Mouse (Mus musculus) cerebellum, adult 2 months (tissue): ENCODE results near the gene Gm36079. TPM values are rescaled to one million over a fixed set of nuclear protein-coding genes. Genes with fewer than 3 reads are reported as not detected.
"Not testable (repeated sequence)": the region's sequence is repeated elsewhere in the genome, so short reads cannot be mapped to it uniquely, and the experiment has no call there.

Source experiments
- DNase-seq, 2 experiments: peaks; one replicate each; pipeline ENCODE4 v3.0.0; 2021
- H3K27ac ChIP-seq: fragments of 200-500 bp; 2 replicates; pipeline ENCODE4 v1.5.1; 2012; ENCODE audit warnings: low read length, control low read depth, inconsistent platforms; ENCODE audit not compliant: insufficient read depth
- H3K27me3 ChIP-seq: fragments of 200-500 bp; 2 replicates; pipeline ENCODE4 v1.6.1; 2012; ENCODE audit warnings: inconsistent platforms, mild to moderate bottlenecking, low read length, moderate library complexity; ENCODE audit not compliant: control insufficient read depth, insufficient read depth
- H3K4me1 ChIP-seq: fragments of 200-500 bp; 2 replicates; pipeline ENCODE4 v1.6.1; 2011; ENCODE audit warnings: low read length; ENCODE audit not compliant: control insufficient read depth, insufficient read depth
- H3K4me3 ChIP-seq: fragments of 200-500 bp; replicated peaks from 2 replicates; pipeline ENCODE3; 2011; ENCODE audit warnings: mild to moderate bottlenecking, low read depth, low read length, control low read depth; ENCODE audit not compliant: insufficient read depth
- WGBS: fragments of 180-500 bp; shearing (Covaris S2); methylation state at CpG from one replicate; pipeline ENCODE4 v1.1.7; 2018; 5-methylcytosine and 5-hydroxymethylcytosine counted together
- polyA plus RNA-seq: library from polyadenylated mRNA; depleted of rRNA; stranded (reverse); fragments of >200 nt; gene quantifications from 2 replicates; pipeline ENCODE4 v1.2.3, GENCODE M21; 2012; rRNA removed

Gm36079 gene
- not detected in 2 replicates for polyA plus RNA-seq

GRCm38 (mm10) chr13:120026911-120027310 is at the start of gene Gm36079:
Gene Gm36079 (minus strand): TSS chr13:120027011.
- not testable (repeated sequence) for H3K27ac ChIP-seq, H3K27me3 ChIP-seq, H3K4me1 ChIP-seq, DNase-seq, H3K4me3 ChIP-seq
- WGBS: 4% methylated on average over 4 of the region's 17 CpGs

DNA sequence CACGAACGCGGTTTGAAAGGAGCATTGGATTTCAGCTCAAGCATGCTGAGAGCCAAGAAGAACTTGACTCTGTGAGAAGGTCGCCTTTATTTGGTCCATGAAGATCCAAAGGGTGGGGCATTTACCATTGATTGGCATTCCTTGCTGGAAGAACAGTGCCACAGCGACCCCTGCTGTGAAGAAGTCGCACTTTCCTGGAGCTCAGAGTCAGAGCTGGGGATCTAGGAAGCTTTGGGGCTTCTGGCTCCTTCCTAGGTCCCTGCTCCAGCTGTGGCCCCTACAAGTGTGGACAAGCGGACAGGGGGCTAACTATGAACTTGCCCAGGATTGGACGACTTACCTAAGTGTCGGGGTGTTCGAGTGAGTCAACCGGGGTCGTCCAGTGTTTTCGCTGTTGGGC is 44.1 kb upstream of the Gm36079 start:
- H3K4me3 ChIP-seq, H3K27me3 ChIP-seq, DNase-seq, H3K4me1 ChIP-seq, H3K27ac ChIP-seq: not testable (repeated sequence)
- no CpG with 5 or more reads among the region's 13 CpGs for WGBS

DNA sequence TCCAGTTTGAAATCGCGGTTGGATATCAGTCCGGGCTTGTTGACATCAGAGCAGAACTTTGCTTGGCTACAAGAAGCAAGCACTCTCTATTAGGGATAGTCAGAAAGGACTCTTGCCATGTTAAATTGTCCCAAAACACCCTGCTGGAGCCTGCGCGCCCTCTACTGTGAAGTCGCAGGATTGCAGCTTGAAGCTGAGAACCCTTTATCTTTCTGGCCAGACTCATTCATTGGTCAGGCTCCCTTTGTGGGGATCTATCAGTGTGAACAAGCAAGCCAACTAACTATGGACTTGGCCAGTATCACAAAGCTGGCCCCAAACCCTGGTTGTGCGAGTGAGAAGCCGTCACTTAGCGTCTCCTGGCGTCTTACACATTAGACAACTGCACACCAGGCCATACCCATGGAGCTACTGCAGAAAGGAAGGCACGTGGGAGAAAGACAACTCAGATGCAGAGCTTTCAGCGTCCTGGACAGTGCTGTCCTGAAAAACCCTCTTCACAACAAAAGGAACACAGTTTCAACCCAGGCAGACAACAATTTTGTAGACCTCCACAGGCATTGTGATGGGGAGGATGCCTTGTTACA is 43.3 kb upstream of the Gm36079 start:
- DNase-seq, H3K27ac ChIP-seq, H3K4me1 ChIP-seq, H3K4me3 ChIP-seq, H3K27me3 ChIP-seq: not testable (repeated sequence)
- WGBS: no CpG with 5 or more reads among the region's 12 CpGs

GRCm38 (mm10) chr13:120063439-120064089 is 36.8 kb upstream of the Gm36079 start:
- not testable (repeated sequence) for H3K4me3 ChIP-seq, H3K4me1 ChIP-seq, DNase-seq, H3K27ac ChIP-seq, H3K27me3 ChIP-seq
- WGBS: no CpG with 5 or more reads among the region's 22 CpGs

- H3K4me3 ChIP-seq: not testable (repeated sequence)
- no CpG with 5 or more reads among the region's 4 CpGs for WGBS
Measured at GRCm38 (mm10) chr13:120062903-120063302, 36.1 kb upstream of the Gm36079 start.

GRCm38 (mm10) chr13:120052085-120052484 is 25.3 kb upstream of the Gm36079 start, which contains the start of gene Gm21188:
Gene Gm21188 (minus strand): TSS chr13:120052194.
- not testable (repeated sequence) for H3K4me1 ChIP-seq, H3K27ac ChIP-seq, H3K27me3 ChIP-seq, DNase-seq, H3K4me3 ChIP-seq

More at GRCm38 (mm10) chr13:120062903-120063302, 36.1 kb upstream of the Gm36079 start:
- H3K27ac ChIP-seq, DNase-seq, H3K4me1 ChIP-seq, H3K27me3 ChIP-seq: not testable (repeated sequence)

DNA sequence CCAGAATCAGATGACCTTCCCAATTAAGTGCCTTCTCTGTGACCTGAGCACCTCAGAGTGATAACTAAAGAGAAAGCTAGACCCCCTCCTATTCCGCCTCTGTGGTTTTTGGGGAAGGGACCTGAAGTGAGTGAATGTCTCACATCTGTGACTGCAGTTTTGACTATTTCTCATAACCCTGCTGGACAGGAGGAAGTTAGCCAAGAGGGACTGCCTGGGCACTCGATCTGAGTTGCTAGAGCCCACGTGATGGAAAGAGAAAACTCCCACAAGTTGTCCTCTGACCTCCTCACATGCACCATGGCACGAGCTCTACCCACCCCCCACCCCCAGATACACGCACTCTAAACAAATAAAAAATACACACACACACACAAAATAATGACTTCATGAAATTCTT is 21.8 kb upstream of the Gm36079 start:
- WGBS: no CpG with 5 or more reads among the region's 5 CpGs
- not testable (repeated sequence) for H3K27me3 ChIP-seq, H3K27ac ChIP-seq, DNase-seq, H3K4me3 ChIP-seq, H3K4me1 ChIP-seq

DNA sequence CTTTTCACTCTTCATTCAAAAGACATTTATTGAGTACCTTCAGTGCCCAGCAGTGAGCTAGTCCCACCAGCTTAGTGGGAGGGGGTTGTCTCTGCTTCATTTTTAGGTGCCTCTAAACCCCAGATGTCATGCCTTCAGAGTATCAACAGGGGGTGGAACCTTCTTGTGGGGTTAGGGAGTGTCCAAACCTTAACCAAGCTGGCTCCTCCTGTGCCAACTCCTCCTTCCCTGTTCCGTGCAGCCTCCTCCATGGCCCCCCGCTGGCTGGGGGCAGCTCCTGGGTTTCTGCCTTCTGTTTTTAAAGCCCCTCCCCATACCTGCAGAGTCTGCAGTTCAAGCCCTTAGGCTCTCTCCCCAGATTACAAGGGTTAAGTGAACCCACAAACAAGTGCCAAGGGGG is 21.4 kb upstream of the Gm36079 start:
- not testable (repeated sequence) for H3K27me3 ChIP-seq, H3K4me1 ChIP-seq, DNase-seq, H3K27ac ChIP-seq, H3K4me3 ChIP-seq
- WGBS: no CpG with 5 or more reads among the region's 2 CpGs

GRCm38 (mm10) chr13:120046422-120047209 is 19.8 kb upstream of the Gm36079 start:
- not testable (repeated sequence) for H3K4me1 ChIP-seq, H3K27me3 ChIP-seq, H3K4me3 ChIP-seq, H3K27ac ChIP-seq, DNase-seq
- WGBS: 0% methylated on average over 24 of the region's 40 CpGs

- not testable (repeated sequence) for H3K4me3 ChIP-seq, DNase-seq
- no CpG with 5 or more reads among the region's 1 CpGs for WGBS
Measured at GRCm38 (mm10) chr13:120041145-120041544, 14.3 kb upstream of the Gm36079 start.

DNA sequence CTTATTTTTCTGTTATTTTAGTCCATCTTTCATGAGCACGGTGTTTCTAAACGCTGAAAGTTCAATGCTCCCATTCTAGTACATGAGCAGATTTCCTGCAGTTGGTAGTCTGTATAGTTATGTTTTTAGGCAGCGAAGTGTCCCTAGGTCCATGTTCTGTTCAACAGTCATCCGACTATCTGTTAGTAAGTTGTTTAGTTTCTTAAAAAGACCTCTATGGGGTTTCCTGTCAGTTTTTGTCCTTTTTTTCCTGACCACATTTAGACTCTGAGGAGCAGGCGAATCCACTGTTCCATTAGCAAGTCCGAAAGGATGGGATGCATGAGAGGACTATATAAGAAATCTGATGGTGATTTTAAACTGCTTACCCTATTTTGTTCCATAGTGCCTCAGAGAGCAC is 11.1 kb upstream of the Gm36079 start:
- DNase-seq, H3K4me3 ChIP-seq, H3K27me3 ChIP-seq, H3K4me1 ChIP-seq, H3K27ac ChIP-seq: not testable (repeated sequence)
- WGBS: 6% methylated on average over 6 of the region's 6 CpGs

More at GRCm38 (mm10) chr13:120041145-120041544, 14.3 kb upstream of the Gm36079 start:
- H3K27me3 ChIP-seq, H3K27ac ChIP-seq, H3K4me1 ChIP-seq: not testable (repeated sequence)

DNA sequence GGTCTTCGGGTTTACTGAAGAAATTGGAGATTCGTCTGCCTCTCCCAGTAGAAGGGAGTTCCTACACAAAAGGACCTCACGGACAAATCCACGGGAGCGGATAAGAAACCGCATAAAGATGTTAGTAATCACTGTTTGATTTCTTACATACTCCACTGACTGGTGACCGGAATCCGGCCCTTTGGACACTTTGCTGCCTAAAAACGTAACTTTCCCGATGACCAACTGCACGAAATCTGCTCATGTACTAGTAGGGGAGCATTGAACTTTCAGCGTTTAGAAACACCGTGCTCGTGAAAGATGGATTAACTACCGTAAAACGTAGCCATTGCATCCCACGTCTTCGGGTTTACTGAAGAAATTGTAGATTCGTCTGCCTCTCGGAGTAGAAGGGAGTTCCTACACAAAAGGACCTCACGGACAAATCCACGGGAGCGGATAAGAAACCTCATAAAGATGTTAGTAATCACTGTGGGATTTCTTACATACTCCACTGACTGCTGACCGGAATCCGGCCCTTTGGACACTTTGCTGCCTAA is 9.8 kb upstream of the Gm36079 start:
- H3K4me1 ChIP-seq, H3K27me3 ChIP-seq, DNase-seq, H3K4me3 ChIP-seq, H3K27ac ChIP-seq: not testable (repeated sequence)
- 3% methylated on average over 24 of the region's 25 CpGs for WGBS
